Mouse (Mus musculus): ENCODE data around the gene Atp5j. TPM values are rescaled to one million over a fixed set of nuclear protein-coding genes. Genes with fewer than 3 reads are reported as not detected.
A peak's percentile ranks its signal among the peaks of the same experiment; 100 is the strongest.

The Atp5j gene
- total and polyA plus RNA-seq, 2 experiments from 2014 or later = 151 to 1,026 TPM

GRCm38 (mm10) chr16:84813852-84814251 lies 21.6 kb downstream of the Atp5j start:
- Histone ChIP-seq H3K9ac (replicated peaks; ENCODE audit: low read length) (no peak overlapping the region), H3K4me2 (ENCODE audit: low read depth, low read length) (no peak overlapping the region), H3K36me3 (ENCODE audit: insufficient read depth, low read length) (no peaks in the 10 kb centered on the region), H3K4me1 (ENCODE audit: insufficient read depth, low read length) (no peaks in the 10 kb centered on the region), H3K27me3 (ENCODE audit: insufficient read depth, low read length) (no peaks in the 10 kb centered on the region), H3K9me3 (ENCODE audit: low read length) (no peaks in the 10 kb centered on the region), H3K27ac (no peak overlapping the region), H3K4me3 (ENCODE audit: low read length) (no peak overlapping the region)
- DNase-seq (ENCODE audit: low spot score) (no peak), ATAC-seq (no peak)
- 87% methylated on average over 8 of the region's 8 CpGs for WGBS
- no peak for TF ChIP-seq CTCF (IDR thresholded peaks at IDR 0.05; ENCODE audit: low read depth)

GRCm38 (mm10) chr16:84810254-84810653 lies 25.2 kb downstream of the Atp5j start:
- Histone ChIP-seq H3K4me2 (ENCODE audit: low read depth, low read length) (no peak overlapping the region), H3K4me1 (ENCODE audit: insufficient read depth, low read length) (no peaks in the 10 kb centered on the region), H3K27ac (no peak overlapping the region), H3K9ac (replicated peaks; ENCODE audit: low read length) (no peak overlapping the region), H3K36me3 (ENCODE audit: insufficient read depth, low read length) (no peaks in the 10 kb centered on the region), H3K4me3 (ENCODE audit: low read length) (no peak overlapping the region), H3K9me3 (ENCODE audit: low read length) (no peaks in the 10 kb centered on the region), H3K27me3 (ENCODE audit: insufficient read depth, low read length) (no peaks in the 10 kb centered on the region)
- ATAC-seq (no peak), DNase-seq (ENCODE audit: low spot score) (no peak)
- 89% methylated on average over 1 of the region's 1 CpGs for WGBS
- no peak for TF ChIP-seq CTCF (IDR thresholded peaks at IDR 0.05; ENCODE audit: low read depth)

- WGBS = 91% methylated on average over 7 of the region's 7 CpGs
- Histone ChIP-seq H3K4me1 (ENCODE audit: insufficient read depth, low read length) (no peaks in the 10 kb centered on the region), H3K27me3 (ENCODE audit: insufficient read depth, low read length) (no peaks in the 10 kb centered on the region), H3K9ac (replicated peaks; ENCODE audit: low read length) (no peak overlapping the region), H3K4me2 (ENCODE audit: low read depth, low read length) (no peak overlapping the region), H3K4me3 (ENCODE audit: low read length) (no peak overlapping the region), H3K27ac (no peak overlapping the region), H3K36me3 (ENCODE audit: insufficient read depth, low read length) (no peaks in the 10 kb centered on the region), H3K9me3 (ENCODE audit: low read length) (no peaks in the 10 kb centered on the region)
- no peak for ATAC-seq
- TF ChIP-seq CTCF (IDR thresholded peaks at IDR 0.05; ENCODE audit: low read depth) = no peak
- no peak for DNase-seq (ENCODE audit: low spot score)
Observed at GRCm38 (mm10) chr16:84807874-84808273, 27.6 kb downstream of the Atp5j start.

- Histone ChIP-seq H3K4me2 (ENCODE audit: low read depth, low read length) (no peak overlapping the region), H3K9me3 (ENCODE audit: low read length) (no peaks in the 10 kb centered on the region), H3K9ac (replicated peaks; ENCODE audit: low read length) (no peak overlapping the region), H3K4me3 (ENCODE audit: low read length) (no peak overlapping the region), H3K36me3 (ENCODE audit: insufficient read depth, low read length) (no peaks in the 10 kb centered on the region), H3K27me3 (ENCODE audit: insufficient read depth, low read length) (no peaks in the 10 kb centered on the region), H3K27ac (no peak overlapping the region), H3K4me1 (ENCODE audit: insufficient read depth, low read length) (no peaks in the 10 kb centered on the region)
- ATAC-seq (no peak), DNase-seq (ENCODE audit: low spot score) (no peak)
- whole genome bisulfite sequencing = 97% methylated on average over 3 of the region's 3 CpGs
- no peak for TF ChIP-seq CTCF (IDR thresholded peaks at IDR 0.05; ENCODE audit: low read depth)
Observed at GRCm38 (mm10) chr16:84806175-84806574, 29.2 kb downstream of the Atp5j start.

GRCm38 (mm10) chr16:84804866-84805265 lies 30.6 kb downstream of the Atp5j start:
- ATAC-seq (no peak), DNase-seq (ENCODE audit: low spot score) (no peak)
- Histone ChIP-seq H3K4me1 (ENCODE audit: insufficient read depth, low read length) (no peaks in the 10 kb centered on the region), H3K4me3 (ENCODE audit: low read length) (no peak overlapping the region), H3K27me3 (ENCODE audit: insufficient read depth, low read length) (no peaks in the 10 kb centered on the region), H3K27ac (no peak overlapping the region), H3K9me3 (ENCODE audit: low read length) (no peaks in the 10 kb centered on the region), H3K4me2 (ENCODE audit: low read depth, low read length) (no peak overlapping the region), H3K36me3 (ENCODE audit: insufficient read depth, low read length) (no peaks in the 10 kb centered on the region), H3K9ac (replicated peaks; ENCODE audit: low read length) (no peak overlapping the region)
- TF ChIP-seq CTCF (IDR thresholded peaks at IDR 0.05; ENCODE audit: low read depth) = no peak
- WGBS = 83% methylated on average over 5 of the region's 5 CpGs

GRCm38 (mm10) chr16:84802217-84802616 lies 33.2 kb downstream of the Atp5j start:
- 64% methylated on average over 6 of the region's 6 CpGs for WGBS
- DNase-seq (ENCODE audit: low spot score) (peak; percentile 7), ATAC-seq (no peak)
- H3K9me3 ChIP-seq (ENCODE audit: low read length) = no peaks in the 10 kb centered on the region
- no peak for TF ChIP-seq CTCF (IDR thresholded peaks at IDR 0.05; ENCODE audit: low read depth)
- H3K27me3 ChIP-seq (ENCODE audit: insufficient read depth, low read length) = no peaks in the 10 kb centered on the region
- no peak overlapping the region for H3K4me2 ChIP-seq (ENCODE audit: low read depth, low read length)
- no peak overlapping the region for H3K4me3 ChIP-seq (ENCODE audit: low read length)
- H3K27ac ChIP-seq = no peak overlapping the region
- no peak overlapping the region for H3K9ac ChIP-seq (replicated peaks; ENCODE audit: low read length)
- H3K4me1 ChIP-seq (ENCODE audit: insufficient read depth, low read length) = no peaks in the 10 kb centered on the region
- no peaks in the 10 kb centered on the region for H3K36me3 ChIP-seq (ENCODE audit: insufficient read depth, low read length)

- Histone ChIP-seq H3K27ac (no peak overlapping the region), H3K4me1 (ENCODE audit: insufficient read depth, low read length) (no peaks in the 10 kb centered on the region), H3K36me3 (ENCODE audit: insufficient read depth, low read length) (no peaks in the 10 kb centered on the region), H3K4me2 (ENCODE audit: low read depth, low read length) (no peak overlapping the region), H3K9ac (replicated peaks; ENCODE audit: low read length) (no peak overlapping the region), H3K4me3 (ENCODE audit: low read length) (no peak overlapping the region), H3K9me3 (ENCODE audit: low read length) (no peaks in the 10 kb centered on the region), H3K27me3 (ENCODE audit: insufficient read depth, low read length) (no peaks in the 10 kb centered on the region)
- ATAC-seq = no peak
- WGBS = 100% methylated on average over 1 of the region's 2 CpGs
- no peak for TF ChIP-seq CTCF (IDR thresholded peaks at IDR 0.05; ENCODE audit: low read depth)
- DNase-seq (ENCODE audit: low spot score) = no peak
Observed at GRCm38 (mm10) chr16:84800038-84800437, 35.4 kb downstream of the Atp5j start.
